Mouse (Mus musculus): ENCODE measurements around the gene Mlf2.

GRCm38 (mm10) chr6:124932314-124932695 lies 1.1 kb downstream of the Mlf2 start:
- no peak for TF ChIP-seq POLR2A (IDR thresholded peaks at IDR 0.05; ENCODE audit: extremely low read depth, insufficient read depth, low read length)
- TF ChIP-seq CTCF (IDR thresholded peaks at IDR 0.05; ENCODE audit: extremely low read depth, insufficient read depth, low read length), result no peak

Data from cortical plate, adult 2 months (tissue).